Mouse (Mus musculus) 3134 (cell line): ENCODE measurements at regions not wholly inside any gene's neighbourhood (a gene's known extent, or its start where the extent isn't known, plus 50 kb on each side); places are given as distances from the start of the nearest gene placed in this dataset.

Experiments
- DNase-seq: peaks from one replicate; pipeline ENCODE4 v3.0.0-alpha.2; 2011; ENCODE audit warnings: low spot score; ENCODE audit not compliant: insufficient read length; ENCODE audit errors: extremely low read depth

DNA sequence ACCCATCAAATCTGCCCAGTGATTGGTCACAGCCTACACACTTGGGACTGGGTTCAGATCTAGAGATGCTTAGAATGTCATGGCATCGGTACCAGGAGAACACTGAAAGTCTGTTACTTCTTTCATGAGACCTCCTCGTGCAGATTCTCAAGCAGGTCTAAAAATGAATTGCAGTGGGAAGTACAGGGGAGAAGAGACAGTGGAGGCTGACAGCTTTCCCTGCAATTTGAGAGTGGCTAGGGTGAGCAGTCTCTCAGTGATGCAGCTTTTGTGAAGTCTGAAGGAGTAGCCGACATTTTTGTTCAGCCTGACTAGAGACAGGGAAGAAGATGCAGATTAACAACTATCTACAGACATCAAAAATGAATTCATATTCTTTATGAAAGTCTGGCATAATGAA is 112.5 kb downstream of the Fam198b start:
- DNase-seq: no peak

DNA sequence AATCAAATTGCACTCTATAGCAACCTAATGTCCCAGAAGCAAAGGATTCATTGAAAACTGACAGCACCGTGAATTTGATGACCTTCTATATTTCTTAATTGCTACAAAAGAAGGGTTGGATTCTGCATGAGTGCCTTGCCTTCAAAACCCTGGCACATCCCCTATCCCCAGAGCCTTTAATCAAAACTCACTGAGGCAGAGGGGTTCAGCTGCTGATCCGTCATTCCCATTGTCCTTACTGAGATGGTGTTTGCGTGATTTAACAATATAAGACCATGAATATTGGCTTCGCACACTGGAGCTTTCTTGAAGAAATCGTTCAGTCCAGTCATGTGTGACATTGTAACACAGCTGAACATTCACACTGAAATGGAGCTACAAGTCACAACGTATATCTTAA is 118.0 kb downstream of the Fam198b start:
- DNase-seq: no peak

DNA sequence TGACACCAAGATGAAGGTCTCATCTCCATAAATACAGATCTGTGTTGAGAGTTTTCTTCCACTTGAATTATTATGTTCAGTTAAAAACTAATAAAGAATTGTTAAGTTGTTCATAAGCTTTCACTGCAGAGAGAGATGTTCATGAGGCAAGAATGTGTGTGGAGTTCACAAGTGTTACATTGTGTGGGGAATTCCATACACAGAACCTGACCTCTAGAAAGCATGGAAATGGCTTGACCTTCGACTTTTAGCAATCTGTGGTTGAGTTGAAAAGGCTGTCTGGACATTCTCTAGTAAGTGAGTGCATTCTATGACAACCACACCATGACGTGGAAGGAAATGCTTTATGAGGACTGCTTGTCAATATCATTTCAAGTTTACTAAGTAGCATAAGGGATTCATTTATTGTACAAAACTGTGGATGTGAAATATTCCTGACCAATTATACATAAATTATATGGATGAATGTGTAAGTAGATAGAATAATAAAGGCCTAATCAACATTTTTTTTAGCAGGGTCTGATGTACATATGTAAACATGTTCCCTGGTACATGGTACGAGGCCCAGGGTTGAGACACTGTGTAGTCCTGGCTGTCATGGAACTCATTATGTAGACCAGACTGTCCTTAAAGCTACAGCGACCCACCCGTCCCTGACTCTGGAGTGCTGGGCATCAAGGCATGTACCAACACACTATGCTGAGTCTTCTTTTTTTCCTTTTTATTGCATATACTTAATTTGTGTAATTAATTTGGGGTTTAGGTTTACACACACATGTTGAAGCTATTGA is 119.2 kb downstream of the Fam198b start:
- no peak for DNase-seq

DNA sequence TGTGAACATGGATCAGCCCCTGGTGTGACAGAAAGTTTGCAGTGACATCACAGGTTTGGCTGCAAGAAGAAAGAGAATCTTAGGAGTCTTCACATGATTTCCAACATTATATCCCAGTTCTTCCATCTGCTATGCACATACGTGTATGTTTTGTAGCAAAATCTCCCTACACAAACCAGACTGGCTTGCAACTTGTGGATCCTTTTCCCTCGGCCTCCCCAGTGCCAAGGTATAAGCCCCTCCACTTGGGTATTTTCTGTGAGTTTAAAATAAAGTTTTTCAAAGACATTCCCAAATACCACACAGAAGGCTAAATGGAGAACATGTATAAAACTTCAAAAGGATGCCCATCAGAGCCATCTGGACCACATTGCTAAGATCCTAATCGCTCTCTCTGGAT is 120.2 kb downstream of the Fam198b start:
- DNase-seq: no peak

DNA sequence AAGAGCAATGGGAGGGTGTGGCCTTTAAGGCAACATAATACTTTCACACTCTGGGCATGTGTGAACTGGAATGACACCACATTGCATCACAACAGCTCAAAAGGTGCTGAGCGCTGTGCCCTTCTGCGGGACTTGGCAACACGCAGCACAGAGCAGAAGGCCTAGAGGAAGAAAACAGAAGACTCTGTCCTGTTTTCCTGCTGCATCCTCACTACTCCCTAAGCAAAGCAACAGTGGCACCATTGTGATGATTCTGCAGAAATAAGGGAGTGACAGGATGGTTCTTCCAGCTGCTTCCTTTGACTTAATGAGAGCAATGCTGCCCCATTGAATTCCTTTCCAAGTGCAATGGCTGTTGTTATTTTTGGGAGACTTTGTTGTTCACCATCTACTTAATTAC is 120.6 kb downstream of the Fam198b start:
- no peak for DNase-seq

DNA sequence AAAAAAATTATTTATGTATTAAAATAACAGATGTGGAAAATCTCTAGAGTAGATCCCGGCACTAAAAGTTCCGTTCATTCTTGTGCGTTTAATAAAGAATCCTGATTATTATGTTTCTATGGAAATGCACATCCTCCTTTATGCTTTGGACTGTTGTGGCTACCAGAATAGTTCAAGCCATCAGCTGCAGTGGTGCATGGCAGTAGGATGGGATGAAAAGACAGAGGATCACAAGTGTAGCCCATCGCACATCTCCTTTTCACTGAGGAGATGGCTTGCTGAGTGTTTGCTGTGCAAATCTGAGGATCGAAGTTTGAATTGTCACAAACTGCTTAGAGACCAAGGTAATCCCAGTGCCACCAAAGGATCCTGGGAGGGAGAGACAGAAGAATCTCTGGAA is 121.0 kb downstream of the Fam198b start:
- no peak for DNase-seq

DNA sequence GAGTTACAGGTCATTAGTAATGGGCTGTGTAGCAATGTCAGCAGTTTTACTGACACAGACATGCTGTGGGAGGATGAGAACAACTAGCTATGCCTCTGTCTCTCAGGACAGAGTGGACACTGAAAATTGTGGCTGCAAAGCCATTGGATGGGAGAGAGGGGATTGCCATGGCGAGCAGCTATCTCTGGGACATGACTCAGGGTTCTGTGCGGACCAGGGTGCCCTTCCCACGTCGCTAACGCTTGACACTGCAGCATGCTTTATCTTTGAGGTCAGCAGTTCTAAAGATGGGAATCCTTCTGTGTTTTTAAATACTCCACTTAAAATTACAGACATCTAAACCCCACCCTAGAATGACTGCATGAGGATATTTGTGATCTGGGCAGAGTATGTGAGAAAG is 121.9 kb downstream of the Fam198b start:
- DNase-seq: no peak

DNA sequence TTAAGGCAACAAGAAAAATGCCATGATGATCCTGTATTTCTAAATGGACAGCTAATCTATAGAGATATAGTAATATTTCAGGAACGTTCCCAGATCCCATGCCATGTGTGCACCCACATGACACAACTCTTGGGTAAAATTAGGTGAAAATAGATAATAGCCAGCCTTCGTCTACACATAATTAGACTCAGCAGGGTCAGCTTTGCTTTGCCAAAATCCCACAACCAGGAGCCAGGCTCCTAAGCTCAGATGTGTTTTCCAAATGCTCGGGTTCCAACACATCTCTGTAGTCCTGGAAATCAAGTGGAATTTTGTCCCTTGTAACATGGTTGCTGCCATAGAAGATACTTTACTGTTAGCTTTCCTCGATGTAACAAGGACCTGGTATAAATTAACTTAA is 122.7 kb downstream of the Fam198b start:
- no peak for DNase-seq

DNA sequence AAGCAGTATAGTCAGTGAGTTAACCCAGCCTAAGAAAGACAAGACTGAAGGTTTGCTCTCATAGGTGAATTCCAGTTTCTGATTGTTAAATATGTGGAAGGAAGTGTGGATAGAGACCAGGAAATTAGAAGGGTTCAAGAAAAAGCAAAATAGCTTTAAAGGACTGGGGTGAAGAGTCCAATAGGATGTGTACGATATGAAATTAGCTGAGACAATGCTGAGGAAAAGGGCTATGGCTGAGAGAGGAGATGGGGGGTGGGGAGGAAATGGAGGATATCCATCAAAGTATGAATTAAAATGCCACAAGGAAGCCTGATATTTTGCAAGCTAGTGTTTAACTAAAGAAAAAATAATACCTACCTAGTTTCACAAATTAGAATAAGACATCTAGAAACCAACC is 124.9 kb downstream of the Fam198b start:
- DNase-seq: no peak

DNA sequence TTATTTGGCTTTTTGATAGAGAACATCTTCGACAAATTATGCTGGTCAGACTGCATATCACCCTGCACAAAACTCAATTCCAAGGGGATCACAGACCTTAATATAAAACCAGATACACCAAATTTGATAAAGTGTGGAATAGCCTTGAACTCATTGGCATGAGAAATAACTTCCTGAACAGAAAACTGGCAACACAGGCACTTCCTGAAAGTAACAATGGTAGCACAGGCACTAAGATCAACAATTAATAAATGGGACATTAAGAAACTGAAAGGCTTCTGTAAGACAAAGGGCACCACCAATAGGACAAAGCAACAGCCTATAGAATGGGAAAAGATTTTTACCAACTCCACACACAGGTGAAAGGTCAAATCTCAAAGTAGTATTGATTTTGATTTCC is 141.5 kb downstream of the Fam198b start:
- no peak for DNase-seq

DNA sequence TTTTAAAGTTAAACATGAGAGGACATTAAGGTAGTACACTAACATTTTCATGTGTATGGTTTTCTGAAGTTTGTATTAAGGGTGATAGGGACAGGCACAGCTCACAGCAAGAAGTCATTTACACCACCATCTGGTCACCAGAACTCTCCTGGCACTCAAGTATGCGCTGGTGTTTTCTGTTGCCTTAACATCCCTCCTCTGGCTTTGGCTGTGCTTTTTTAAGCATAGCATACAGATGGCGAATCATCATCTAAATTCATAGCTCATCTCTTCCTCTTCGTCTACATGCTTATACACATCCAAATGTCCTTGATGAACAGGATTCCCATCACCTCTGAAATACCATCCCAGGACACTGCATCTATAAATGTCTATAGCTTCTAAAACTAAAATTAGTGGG is 148.7 kb downstream of the Fam198b start:
- DNase-seq: no peak

DNA sequence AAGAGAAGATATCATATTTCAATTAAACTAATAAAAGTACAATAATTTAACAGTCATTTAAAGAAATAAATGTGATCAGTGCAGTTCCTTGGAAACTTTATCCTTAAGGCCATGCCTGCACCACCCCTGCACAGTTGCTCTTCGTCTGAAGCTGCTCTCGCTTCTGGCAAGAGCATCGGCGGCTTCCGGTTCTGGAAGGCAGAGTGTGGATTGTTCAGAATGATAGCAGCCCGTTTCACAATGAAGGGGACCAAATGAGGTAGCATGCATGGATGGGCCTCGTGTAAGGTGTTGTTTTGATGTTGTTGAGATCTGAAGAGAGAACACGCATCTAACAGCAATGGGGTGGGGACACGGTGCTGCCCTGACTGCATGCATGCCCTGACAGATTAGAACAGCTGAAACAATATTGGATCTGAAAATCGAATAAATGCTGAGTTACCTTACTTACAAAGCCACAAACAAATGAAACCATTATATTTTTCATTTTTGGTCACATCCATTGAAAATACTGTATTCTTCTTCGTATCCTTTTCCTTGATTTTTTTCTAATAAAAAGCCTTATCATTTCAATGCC is 154.3 kb downstream of the Fam198b start:
- DNase-seq: no peak

DNA sequence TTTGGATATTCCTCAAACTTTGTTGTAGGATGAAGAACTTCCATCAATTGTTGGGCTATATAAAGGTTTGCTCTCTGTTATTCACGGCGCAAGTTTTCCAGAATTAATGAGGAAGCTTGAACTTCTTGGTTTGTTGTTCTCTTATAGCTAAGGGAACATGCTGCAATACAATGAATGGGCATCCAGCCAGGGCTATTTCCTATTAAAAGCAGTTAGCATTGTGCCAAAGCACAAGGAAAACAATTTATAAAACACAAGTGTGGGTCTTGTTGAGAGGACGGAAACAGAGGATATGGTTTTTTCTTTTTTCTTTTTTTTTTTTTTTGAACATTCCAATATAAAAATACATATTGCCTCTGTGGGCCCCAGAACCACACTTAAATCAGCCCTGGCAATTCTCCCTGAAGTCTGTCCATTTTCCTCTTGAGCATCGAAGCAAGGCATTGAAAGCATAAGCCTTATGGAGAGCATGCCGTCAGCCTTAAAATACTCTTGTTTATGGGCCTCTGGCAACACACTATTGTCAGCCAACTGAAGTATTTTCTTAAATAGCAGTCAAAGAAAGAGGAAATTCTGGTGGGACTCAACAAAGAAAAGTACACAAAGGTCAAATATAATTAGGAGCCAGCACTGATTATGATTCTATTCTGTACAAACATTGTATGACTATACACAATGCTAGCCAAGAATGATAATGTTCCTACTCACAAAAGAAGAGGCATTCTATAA is 158.6 kb downstream of the Fam198b start:
- no peak for DNase-seq

DNA sequence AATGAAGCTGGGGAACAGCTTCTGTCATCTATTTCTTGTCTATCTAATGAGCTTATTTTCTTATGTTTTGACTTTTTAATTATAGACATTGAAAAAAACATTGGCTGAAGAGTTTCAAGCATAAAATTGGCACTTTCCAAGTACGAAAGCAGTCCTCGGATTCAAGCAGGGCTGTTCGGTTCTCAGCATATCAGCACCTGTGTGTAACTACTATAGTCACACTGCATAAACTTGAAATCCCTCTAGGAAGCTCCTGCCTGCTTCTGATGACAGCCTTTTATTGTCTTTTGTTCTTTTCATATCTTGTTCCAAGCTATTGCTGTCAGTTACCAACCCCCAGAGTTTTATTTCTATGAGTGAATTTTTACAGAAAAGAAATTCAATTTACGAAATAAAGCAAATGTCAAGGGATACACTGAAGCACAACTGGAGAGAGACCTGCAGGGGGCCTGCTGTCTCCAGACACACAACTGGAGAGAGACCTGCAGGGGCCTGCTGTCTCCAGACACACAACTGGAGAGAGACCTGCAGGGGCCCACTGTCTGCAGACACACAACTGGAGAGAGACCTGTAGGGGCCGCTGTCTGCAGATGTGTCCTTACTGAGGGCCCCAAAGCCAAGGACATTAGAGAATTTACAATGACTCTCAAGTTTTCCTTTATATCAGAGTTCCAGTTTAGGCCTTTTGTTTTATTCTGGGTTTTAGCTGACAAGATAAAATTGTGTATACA is 165.3 kb downstream of the Fam198b start:
- DNase-seq: no peak

DNA sequence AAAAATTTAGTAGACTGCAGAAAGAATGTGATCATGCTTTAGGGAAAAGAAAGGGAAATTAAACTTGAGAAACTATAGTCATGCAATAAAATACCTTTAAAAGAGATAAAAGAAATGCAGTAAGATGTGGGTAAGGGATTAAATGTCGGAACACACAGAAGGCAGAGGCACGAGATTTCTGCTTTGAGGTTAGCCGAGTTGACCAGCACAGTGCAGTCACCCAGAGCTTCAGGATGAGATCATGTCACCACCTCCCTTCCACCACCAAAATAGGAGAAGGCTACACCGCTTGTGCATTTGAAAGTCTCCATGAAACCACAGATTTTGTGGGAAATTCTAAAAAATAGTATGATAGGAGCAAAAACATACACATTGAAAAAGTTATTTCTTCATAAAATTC is 166.6 kb downstream of the Fam198b start:
- DNase-seq: no peak

DNA sequence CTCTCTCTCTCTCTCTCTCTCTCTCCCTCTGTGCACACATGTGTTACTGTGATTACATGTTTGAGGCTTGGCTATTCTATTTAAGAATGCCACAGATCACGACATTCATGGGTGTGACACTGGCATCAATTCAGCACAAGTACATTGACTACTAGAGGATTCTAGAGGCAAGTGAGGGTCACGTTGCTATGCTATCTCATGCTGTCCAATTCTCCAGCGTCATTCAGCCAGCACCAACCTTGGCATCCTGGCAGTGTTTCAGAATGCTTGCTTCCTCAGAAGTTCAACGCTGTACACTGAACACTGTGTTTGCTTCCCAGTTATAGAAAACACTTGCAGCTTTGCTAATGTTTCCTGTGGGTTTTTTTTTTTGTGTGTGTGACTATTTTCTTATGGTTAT is 167.6 kb downstream of the Fam198b start:
- DNase-seq: no peak

DNA sequence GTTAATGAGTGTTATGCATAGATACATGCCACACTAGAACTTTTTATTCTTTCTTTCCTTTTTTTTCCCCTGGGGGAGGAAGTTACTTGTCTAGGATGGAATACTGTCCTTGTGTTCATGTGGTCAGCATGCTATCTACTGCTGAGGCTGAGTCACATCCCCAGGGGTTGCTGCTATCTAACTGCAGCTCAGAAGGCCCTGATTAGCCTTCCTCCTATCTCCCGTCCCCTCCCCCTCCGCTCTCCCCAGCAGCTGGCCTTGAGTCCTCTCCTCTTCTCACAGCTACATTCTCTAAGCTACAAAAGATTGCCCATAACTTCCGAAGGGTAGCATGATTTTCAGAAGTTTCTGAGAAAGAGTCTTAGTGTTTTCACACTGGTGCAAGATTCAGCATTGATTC is 168.5 kb downstream of the Fam198b start:
- DNase-seq: no peak

DNA sequence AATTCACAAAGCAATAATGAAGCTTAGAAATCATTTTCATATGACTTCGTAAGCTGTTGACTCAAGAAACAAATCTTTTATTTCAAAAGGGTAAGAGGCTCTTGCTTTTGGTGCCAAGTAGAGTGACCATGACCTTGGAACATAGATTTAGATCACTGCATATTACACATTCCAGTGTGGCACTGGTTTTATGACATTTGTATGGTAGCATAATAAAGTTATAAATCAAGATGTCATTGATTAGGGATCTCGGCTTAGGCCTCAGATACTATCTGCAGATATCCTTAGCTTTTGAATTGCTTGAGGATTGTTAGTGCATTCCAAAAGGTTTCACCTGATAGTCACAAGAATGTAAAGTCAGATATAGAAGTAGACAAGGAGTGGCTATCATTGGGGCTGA is 169.1 kb downstream of the Fam198b start:
- DNase-seq: no peak

DNA sequence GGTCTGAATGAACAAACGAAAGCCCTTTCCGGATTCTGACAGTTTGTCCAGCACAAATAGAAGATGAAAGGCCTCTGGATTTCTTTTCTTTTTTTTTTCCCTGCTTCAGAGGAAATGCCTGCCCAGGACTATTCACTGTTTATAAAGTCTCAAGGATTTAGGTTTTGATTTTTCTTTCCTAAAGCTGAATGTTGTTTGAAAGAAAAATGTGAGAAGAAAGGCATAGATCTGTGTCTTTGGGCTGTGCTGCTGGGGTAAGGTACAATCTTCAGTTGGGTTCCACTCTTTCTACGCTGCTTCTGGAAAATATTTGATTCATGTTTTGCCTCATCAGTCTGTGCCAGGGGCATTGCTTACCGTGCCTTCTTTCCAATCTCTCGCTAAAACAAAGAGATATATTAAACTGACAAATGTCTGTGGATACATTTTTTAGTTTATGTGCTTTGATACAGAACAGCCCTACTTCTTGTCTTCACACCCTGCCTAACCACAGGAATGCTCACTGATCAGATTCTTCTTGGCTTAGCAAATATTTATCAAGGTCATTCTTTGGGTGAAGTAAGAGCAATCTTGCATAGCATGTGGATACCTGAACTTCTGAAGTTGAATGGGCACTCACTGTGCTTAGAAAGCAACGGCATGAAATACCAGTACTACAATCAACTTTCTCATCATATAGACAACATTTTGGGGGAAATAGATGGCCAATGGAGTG is 172.5 kb downstream of the Fam198b start:
- no peak for DNase-seq

DNA sequence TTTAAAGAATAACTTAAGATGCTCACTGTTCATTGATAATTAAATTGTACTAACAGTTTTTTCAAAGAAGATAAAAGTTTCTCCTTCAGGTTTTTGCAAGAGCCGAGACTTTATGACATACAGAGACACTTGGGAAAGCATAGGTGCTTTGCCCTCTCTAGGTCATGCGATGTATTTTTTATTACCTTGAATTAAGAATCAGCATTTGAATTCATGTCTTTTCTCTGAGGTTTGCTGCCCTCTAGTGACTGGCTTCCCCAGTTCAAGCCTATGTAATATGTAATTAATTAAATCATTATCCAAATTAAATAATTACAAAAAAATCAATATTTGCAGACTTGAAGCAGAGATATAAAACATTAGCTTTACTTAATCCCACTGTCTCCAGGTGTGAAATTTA is 174.4 kb downstream of the Fam198b start:
- DNase-seq: no peak

DNA sequence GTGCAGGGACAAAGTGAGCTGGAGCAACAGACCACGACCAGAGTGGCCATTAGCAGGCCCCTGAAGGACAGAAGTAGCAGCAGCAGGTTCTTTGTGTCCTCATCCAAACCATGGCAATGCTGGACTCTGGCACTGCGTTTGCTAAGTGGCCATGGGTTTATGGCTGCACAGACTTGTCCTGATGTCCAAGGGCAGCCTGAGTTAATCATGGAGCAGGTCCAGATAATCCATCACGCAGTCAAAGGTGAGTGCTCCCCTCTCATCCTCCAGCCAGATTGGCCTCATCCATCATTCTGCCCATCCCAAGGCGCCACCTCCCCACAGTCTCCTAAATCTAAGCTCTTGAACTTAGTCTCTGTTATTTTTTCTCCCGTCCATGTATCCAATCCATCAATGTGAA is 186.4 kb downstream of the Fam198b start:
- no peak for DNase-seq
